Mouse (Mus musculus): ENCODE results near the gene Larp1. TPM values are rescaled to one million over a fixed set of nuclear protein-coding genes. Genes with fewer than 3 reads are reported as not detected.
A peak's percentile ranks its signal among the peaks of the same experiment; 100 is the strongest.

The Larp1 gene
- polyA plus RNA-seq, 1 experiment from 2014 or later = 11.0 TPM

GRCm38 (mm10) chr11:58077270-58077669, 68.4 kb downstream of the Larp1 start:
- Histone ChIP-seq H3K9me3 (ENCODE audit: low read length) (no peaks in the 10 kb centered on the region), H3K4me3 (ENCODE audit: low read depth, low read length) (no peak overlapping the region), H3K4me1 (ENCODE audit: insufficient read depth) (no peaks in the 10 kb centered on the region), H3K27me3 (ENCODE audit: insufficient read depth, low read length) (no peaks in the 10 kb centered on the region), H3K36me3 (replicated peaks; ENCODE audit: insufficient read depth, low read length) (no peaks in the 10 kb centered on the region), H3K27ac (ENCODE audit: low read depth) (no peak overlapping the region), H3K9ac (replicated peaks) (no peak overlapping the region), H3K4me2 (ENCODE audit: low read depth, low read length) (no peak overlapping the region)
- WGBS (ENCODE audit: insufficient replicate concordance) = 67% methylated on average over 4 of the region's 4 CpGs
- ATAC-seq (no peak), DNase-seq (no peak)
- TF ChIP-seq EP300 (IDR thresholded peaks at IDR 0.05; ENCODE audit: low read depth) = no peak
- TF ChIP-seq CTCF (IDR thresholded peaks at IDR 0.05; ENCODE audit: low read depth) = no peak

- no peak overlapping the region for H3K4me2 ChIP-seq (ENCODE audit: low read depth, low read length)
- no peak overlapping the region for H3K4me3 ChIP-seq (ENCODE audit: low read depth, low read length)
- H3K9ac ChIP-seq (replicated peaks) = no peak overlapping the region
- H3K27me3 ChIP-seq (ENCODE audit: insufficient read depth, low read length) = no peaks in the 10 kb centered on the region
- no peaks in the 10 kb centered on the region for H3K36me3 ChIP-seq (replicated peaks; ENCODE audit: insufficient read depth, low read length)
- DNase-seq (no peak), ATAC-seq (no peak)
- TF ChIP-seq CTCF (IDR thresholded peaks at IDR 0.05; ENCODE audit: low read depth) (no peak), EP300 (IDR thresholded peaks at IDR 0.05; ENCODE audit: low read depth) (no peak)
- H3K27ac ChIP-seq (ENCODE audit: low read depth) = no peak overlapping the region
- H3K9me3 ChIP-seq (ENCODE audit: low read length) = no peaks in the 10 kb centered on the region
- no peaks in the 10 kb centered on the region for H3K4me1 ChIP-seq (ENCODE audit: insufficient read depth)
- 70% methylated on average over 6 of the region's 6 CpGs for WGBS (ENCODE audit: insufficient replicate concordance)
Measured at GRCm38 (mm10) chr11:58081716-58082115, 72.9 kb downstream of the Larp1 start.

GRCm38 (mm10) chr11:58092541-58092940, 83.7 kb downstream of the Larp1 start:
- H3K4me1 ChIP-seq (ENCODE audit: insufficient read depth) = peaks cover 17% of the 10 kb centered on the region; the same call in 1 of the 2 replicates
- peak overlapping the region; percentile 12; the same call in 1 of the 2 replicates for H3K9ac ChIP-seq (replicated peaks)
- H3K4me3 ChIP-seq (ENCODE audit: low read depth, low read length) = peak overlapping the region; percentile 37
- TF ChIP-seq EP300 (IDR thresholded peaks at IDR 0.05; ENCODE audit: low read depth) (no peak), CTCF (IDR thresholded peaks at IDR 0.05; ENCODE audit: low read depth) (no peak)
- H3K36me3 ChIP-seq (replicated peaks; ENCODE audit: insufficient read depth, low read length) = no peaks in the 10 kb centered on the region
- DNase-seq (no peak), ATAC-seq (no peak)
- no peaks in the 10 kb centered on the region for H3K27me3 ChIP-seq (ENCODE audit: insufficient read depth, low read length)
- H3K4me2 ChIP-seq (ENCODE audit: low read depth, low read length) = peak overlapping the region; percentile 68
- 25% methylated on average over 4 of the region's 4 CpGs for WGBS (ENCODE audit: insufficient replicate concordance)
- no peaks in the 10 kb centered on the region for H3K9me3 ChIP-seq (ENCODE audit: low read length)
- H3K27ac ChIP-seq (ENCODE audit: low read depth) = no peak overlapping the region

GRCm38 (mm10) chr11:58093021-58093528, 84.2 kb downstream of the Larp1 start, which contains the start of gene Gm12248:
TSS of gene Gm12248 (minus strand) at chr11:58093134.
- TF ChIP-seq CTCF (IDR thresholded peaks at IDR 0.05; ENCODE audit: low read depth) (no peak), EP300 (IDR thresholded peaks at IDR 0.05; ENCODE audit: low read depth) (no peak)
- ATAC-seq (no peak), DNase-seq (peak; percentile 25)
- H3K4me2 ChIP-seq (ENCODE audit: low read depth, low read length) = peak within 1 kb of the TSS; percentile 68
- H3K9ac ChIP-seq (replicated peaks) = peak within 1 kb of the TSS; percentile 12; the same call in 1 of the 2 replicates
- peak within 1 kb of the TSS; percentile 37 for H3K4me3 ChIP-seq (ENCODE audit: low read depth, low read length)
- 26% methylated on average over 12 of the region's 12 CpGs for WGBS (ENCODE audit: insufficient replicate concordance)
- no peaks in the 10 kb centered on the region for H3K27me3 ChIP-seq (ENCODE audit: insufficient read depth, low read length)
- no peak within 1 kb of the TSS for H3K27ac ChIP-seq (ENCODE audit: low read depth)
- no peaks in the 10 kb centered on the region for H3K9me3 ChIP-seq (ENCODE audit: low read length)
- peaks cover 17% of the 10 kb centered on the region; the same call in 1 of the 2 replicates for H3K4me1 ChIP-seq (ENCODE audit: insufficient read depth)
- H3K36me3 ChIP-seq (replicated peaks; ENCODE audit: insufficient read depth, low read length) = no peaks in the 10 kb centered on the region

- H3K27me3 ChIP-seq (ENCODE audit: insufficient read depth, low read length) = no peaks in the 10 kb centered on the region
- H3K9me3 ChIP-seq (ENCODE audit: low read length) = no peaks in the 10 kb centered on the region
- DNase-seq (no peak), ATAC-seq (no peak)
- peaks cover 17% of the 10 kb centered on the region; the same call in 1 of the 2 replicates for H3K4me1 ChIP-seq (ENCODE audit: insufficient read depth)
- no peak overlapping the region for H3K4me3 ChIP-seq (ENCODE audit: low read depth, low read length)
- H3K27ac ChIP-seq (ENCODE audit: low read depth) = no peak overlapping the region
- WGBS (ENCODE audit: insufficient replicate concordance) = 82% methylated on average over 4 of the region's 4 CpGs
- TF ChIP-seq EP300 (IDR thresholded peaks at IDR 0.05; ENCODE audit: low read depth) = no peak
- no peak for TF ChIP-seq CTCF (IDR thresholded peaks at IDR 0.05; ENCODE audit: low read depth)
- H3K9ac ChIP-seq (replicated peaks) = no peak overlapping the region
- H3K36me3 ChIP-seq (replicated peaks; ENCODE audit: insufficient read depth, low read length) = no peaks in the 10 kb centered on the region
- H3K4me2 ChIP-seq (ENCODE audit: low read depth, low read length) = no peak overlapping the region
Measured at GRCm38 (mm10) chr11:58094766-58095165, 85.9 kb downstream of the Larp1 start.

- Histone ChIP-seq H3K4me2 (ENCODE audit: low read depth, low read length) (no peak overlapping the region), H3K4me3 (ENCODE audit: low read depth, low read length) (no peak overlapping the region), H3K27me3 (ENCODE audit: insufficient read depth, low read length) (no peaks in the 10 kb centered on the region), H3K36me3 (replicated peaks; ENCODE audit: insufficient read depth, low read length) (no peaks in the 10 kb centered on the region), H3K9me3 (ENCODE audit: low read length) (no peaks in the 10 kb centered on the region), H3K9ac (replicated peaks) (no peak overlapping the region), H3K27ac (ENCODE audit: low read depth) (peak overlapping the region; percentile 44), H3K4me1 (ENCODE audit: insufficient read depth) (peaks cover 17% of the 10 kb centered on the region; the same call in 1 of the 2 replicates)
- ATAC-seq (peak; percentile 91), DNase-seq (peak; percentile 36)
- TF ChIP-seq CTCF (IDR thresholded peaks at IDR 0.05; ENCODE audit: low read depth) (no peak), EP300 (IDR thresholded peaks at IDR 0.05; ENCODE audit: low read depth) (peak; percentile 40; the same call in 1 of the 2 replicates)
- WGBS (ENCODE audit: insufficient replicate concordance) = 48% methylated on average over 1 of the region's 1 CpGs
Measured at GRCm38 (mm10) chr11:58095561-58095960, 86.7 kb downstream of the Larp1 start.

All from liver, postnatal 0 days (tissue).